Mouse (Mus musculus) c-Kit-positive CD71-positive TER-119-positive erythroid progenitor cells, embryonic 14.5 days (primary cell): ENCODE results near the gene AC131692.1.

Experiments used
- DNase-seq: peaks from one replicate; pipeline ENCODE4 v3.0.0-alpha.2; 2013; ENCODE audit warnings: low spot score

Gene AC131692.1

DNA sequence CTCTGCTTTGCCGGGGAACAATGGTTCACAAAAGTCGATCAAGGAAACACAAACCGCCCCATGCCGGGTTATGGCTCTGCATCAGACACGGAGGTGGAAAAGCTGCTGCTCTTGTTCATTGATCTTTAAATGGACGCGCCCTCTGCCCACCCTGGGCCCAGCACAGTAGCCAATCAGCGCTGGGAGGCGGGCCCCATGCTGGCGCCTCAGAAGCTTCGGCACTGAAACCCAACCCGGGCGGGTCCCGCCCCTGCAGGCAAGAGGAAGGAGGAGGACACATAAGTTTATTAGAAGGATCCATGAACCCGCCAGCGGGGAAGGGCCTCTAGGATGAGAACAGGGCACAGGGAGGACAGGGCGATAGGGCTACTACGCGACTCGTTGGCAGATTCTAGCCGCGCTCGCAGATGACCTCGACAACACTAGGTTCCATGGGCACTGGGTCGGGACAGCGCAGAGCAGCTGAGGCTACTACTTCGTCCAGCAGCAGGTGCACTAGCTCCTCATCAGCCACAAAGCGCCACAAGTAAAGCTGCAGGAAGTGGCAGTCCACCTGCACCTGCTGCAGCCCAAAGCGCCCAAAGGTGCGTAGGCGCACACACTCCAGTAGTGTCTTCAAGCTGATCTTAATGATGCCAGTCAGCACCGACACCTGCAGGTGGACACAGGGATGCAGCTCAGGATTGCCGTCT is 26.3 kb upstream of the AC131692.1 start, which contains the start of gene Tm7sf2:
Gene Tm7sf2, minus strand, starts transcription at position 650 of the 692 bp plus-strand sequence.
- peak; percentile 89 for DNase-seq

DNA sequence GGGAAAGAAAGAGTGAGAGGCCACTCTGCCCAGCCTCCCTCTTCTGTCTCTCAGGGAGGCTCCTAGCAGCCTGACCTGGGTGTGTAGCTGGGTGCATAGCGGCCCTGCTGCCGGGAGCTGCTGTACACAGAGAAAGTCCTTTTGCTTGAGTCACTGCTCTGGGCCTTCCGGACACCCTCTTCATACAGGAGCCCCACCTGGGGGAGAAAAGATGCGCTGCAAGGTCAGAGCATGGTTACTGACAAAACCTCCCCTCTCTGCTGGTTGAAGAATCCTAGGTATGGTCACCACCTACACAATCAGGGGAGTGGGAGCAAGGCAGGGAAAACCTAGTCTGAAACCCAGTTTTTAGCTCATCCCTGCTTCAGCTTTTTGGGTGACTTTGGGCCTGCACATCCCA is 25.3 kb upstream of the AC131692.1 start:
- DNase-seq = no peak

GRCm38 (mm10) chr19:6069851-6070250 is 24.4 kb upstream of the AC131692.1 start:
- DNase-seq = no peak

- DNase-seq = no peak
These were observed 23.5 kb upstream of the AC131692.1 start for GRCm38 (mm10) chr19:6070571-6071250.

DNA sequence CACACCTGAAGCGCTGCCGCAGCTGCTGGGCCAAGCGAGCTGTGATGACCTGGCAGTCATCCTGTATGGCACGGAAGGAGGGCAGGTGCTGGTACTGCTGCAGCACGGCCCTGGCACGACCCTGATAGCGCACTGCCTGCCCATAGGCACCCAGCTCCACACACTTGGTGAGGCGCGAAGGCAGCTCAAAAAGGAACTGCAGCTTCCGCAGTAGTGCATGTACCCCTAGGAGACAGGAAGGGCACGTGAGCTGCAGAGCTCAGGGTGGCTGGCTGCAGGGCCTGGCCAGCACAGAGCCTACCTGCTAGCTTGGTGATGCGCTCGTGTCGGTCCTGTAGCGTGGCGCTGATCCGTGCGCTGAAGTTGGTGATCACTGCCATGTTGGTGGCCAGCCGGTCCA is 23.0 kb upstream of the AC131692.1 start:
- no peak for DNase-seq

DNA sequence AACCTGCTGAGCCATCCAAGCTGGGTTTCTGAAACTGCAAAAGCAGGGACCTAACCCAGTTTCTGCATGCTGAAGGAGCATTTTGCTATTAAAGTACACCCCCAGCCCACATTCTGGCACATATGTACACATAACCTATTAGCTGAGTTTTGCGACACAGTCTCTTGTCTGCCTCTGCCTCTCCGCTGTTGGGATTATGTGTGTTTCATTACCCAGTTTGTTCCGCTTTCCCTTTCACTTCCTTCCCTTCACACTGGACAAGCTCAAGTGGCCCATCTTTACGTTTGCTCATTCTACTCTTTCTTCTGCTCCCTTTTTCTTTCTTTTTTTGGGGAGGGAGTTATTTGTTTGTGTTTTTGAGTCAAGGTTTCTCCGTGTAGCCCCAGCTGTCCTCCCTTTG is 20.3 kb upstream of the AC131692.1 start:
- DNase-seq = no peak

- peak; percentile 88 for DNase-seq
These were observed 17.4 kb upstream of the AC131692.1 start, which contains the start of gene Vps51 for GRCm38 (mm10) chr19:6076564-6077393. Gene Vps51, minus strand, starts transcription at chr19:6077231.

DNA sequence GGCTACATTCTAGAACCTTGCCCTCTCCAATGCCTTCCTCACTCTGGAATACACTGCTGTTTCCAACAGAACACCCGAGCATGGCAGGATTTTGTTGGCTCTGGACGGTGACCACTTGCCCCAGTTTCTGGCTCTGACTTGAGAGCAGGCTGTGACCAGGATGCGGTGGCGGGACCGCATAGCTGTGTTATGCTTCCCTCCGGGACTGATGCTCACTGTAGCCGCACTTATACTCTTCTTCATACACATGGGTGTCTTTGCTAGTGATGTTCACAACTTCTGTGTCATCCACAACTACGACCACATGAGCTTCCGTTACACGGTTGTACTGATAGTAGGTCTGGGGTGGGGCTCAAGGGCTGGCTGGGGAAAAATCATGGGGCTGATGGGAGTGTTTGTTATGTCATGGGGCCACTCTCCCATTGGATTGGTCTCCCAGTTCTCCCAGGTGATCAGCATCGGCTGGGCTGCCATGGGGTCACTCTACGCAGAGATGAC is 14.2 kb upstream of the AC131692.1 start, which contains the start of gene Tmem262:
Gene Tmem262, plus strand, starts transcription at position 51 of the 498 bp plus-strand sequence.
- no peak for DNase-seq

GRCm38 (mm10) chr19:6082156-6082555 is 12.1 kb upstream of the AC131692.1 start, which contains the start of gene Gm28374:
Gene Gm28374, minus strand, starts transcription at chr19:6082256.
- DNase-seq = no peak

DNA sequence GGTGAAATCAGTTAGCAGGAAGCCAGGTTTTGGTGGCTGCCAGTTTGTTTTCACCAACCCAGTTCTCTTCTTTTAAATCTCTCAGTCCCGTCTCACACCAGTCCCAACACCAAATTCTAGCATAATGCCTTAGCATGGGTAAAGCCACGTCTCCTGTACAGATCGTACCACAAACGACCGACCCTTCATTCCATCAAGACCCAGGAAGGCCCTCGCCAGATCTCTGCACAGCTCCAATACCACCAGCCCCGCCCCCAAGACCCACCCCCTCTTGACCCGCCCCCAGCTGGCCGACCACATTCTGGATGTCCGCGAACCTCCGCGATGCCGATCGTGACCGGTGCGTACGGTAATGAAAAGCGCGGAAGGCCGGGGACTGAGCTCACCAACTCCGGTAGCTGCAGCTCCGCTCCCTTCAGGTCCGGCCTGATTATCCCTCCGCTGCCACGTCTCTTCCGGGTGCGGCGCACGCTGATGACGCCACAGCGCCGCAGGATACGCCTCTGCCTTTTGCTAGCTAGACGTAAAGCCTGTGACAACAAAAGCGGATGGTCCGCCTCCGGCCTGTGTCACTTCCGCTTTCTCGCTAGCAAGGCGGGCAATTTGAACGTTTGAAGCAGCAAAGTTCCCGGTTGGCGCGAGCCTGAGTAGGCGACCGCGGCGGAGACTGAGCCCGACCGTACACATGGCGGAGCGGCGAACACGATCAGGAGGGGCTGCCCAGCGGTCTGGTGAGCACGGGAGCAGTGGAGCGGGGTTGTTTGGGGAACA is 9.6 kb upstream of the AC131692.1 start, which contains the start of the genes Zfpl1 and Cdca5:
Gene Zfpl1, minus strand, starts transcription at position 479 of the 771 bp plus-strand sequence.
Gene Cdca5, plus strand, starts transcription at position 506 of the 771 bp plus-strand sequence.
- peak; percentile 98 for DNase-seq

- DNase-seq = peak; percentile 82
These were observed 8.8 kb upstream of the AC131692.1 start for GRCm38 (mm10) chr19:6085417-6085879.

GRCm38 (mm10) chr19:6088841-6089240 is 5.4 kb upstream of the AC131692.1 start:
- DNase-seq = no peak

DNA sequence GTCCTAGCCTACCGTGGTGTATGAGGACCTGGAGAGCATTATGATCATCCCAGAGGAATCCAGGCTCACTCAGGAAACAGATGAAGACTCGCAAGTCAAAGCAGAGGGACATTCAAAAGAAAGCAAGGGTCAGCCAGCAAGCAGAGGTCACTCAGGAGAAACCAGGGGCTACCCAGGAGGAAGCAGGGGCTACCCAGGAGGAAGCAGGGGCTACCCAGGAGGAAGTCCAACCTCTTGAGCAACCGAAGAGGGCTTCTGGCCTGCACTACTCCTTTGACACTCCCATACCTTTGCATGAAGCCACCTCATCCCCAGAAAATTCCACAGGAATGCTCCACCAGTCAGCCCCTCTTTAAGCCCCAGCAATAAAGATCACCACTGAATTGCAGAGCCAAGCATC is 3.6 kb downstream of the AC131692.1 start:
- no peak for DNase-seq

DNA sequence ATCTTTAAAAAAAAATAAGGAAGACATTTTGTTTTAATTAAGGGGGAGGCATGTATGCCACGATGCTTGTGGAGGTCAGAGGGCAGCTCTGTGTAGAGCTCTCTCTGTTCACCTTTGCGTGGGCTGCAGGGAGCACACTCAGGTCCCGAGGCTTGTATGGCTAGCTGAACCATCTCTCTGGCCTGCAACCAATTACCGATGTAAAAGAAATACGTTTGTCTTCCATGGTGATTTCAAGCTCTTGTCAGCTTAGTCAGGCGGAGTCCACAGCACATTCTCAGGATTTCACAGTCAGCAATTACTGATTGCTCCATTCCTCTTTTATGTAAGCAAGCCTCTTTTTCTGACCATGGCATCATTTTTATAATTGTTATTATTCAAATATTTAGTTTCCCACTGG is 7.0 kb downstream of the AC131692.1 start:
- DNase-seq = no peak

- DNase-seq = peak; percentile 49
These were observed 8.1 kb downstream of the AC131692.1 start for GRCm38 (mm10) chr19:6102169-6102853.

- DNase-seq = no peak
These were observed 10.3 kb downstream of the AC131692.1 start for GRCm38 (mm10) chr19:6104476-6104875.

DNA sequence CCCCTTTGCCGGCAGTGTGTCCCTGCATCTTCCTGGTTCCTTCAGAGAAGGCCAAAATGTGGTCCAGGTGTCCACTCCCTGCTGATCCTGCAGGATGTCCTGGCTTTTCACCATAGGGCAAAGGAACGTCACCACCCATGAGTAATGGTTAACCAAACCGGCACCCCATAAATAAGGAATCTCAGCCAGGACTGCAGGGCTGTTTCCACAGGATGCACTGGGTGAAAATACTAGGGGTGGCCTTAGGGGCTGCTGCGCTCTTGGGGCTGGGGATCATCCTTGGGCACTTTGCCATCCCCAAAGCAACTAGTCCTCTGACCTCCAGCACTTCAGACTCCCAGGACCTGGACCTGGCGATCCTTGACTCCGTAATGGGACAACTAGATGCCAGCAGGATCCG is 11.4 kb downstream of the AC131692.1 start, which contains the start of gene Naaladl1:
Gene Naaladl1, plus strand, starts transcription at position 197 of the 400 bp plus-strand sequence.
- no peak for DNase-seq

- DNase-seq = no peak
These were observed 18.9 kb downstream of the AC131692.1 start for GRCm38 (mm10) chr19:6113116-6113515.

- no peak for DNase-seq
These were observed 22.1 kb downstream of the AC131692.1 start for GRCm38 (mm10) chr19:6116113-6116850.
